ENCODE assay signal across 20 mouse cellular contexts in genomic region chr16:29192911-29193310, GRCm38 (mm10). TPM values are rescaled to one million over a fixed set of nuclear protein-coding genes. Genes with fewer than 3 reads are reported as not detected.
A peak's percentile ranks its signal among the peaks of the same experiment; 100 is the strongest.
DNase-seq lines count a peak whose midpoint lies in the region; ATAC-seq and TF ChIP-seq lines count a peak whose summit lies in the region.
"Had no signal": no experiment of that assay in that cellular context is flagged by ENCODE, and none has a peak within 500 bp of the region (broad histone marks: within the 10 kb centered on the region; RNA-seq: fewer than 3 reads in every experiment).

No protein-coding gene starts in this region.

- H3K27me3 ChIP-seq in forebrain, embryonic 13.5 days: no peaks in the 10 kb centered on the region
- no peaks in the 10 kb centered on the region; the same call in 1 of the 2 replicates for H3K27me3 ChIP-seq in forebrain, embryonic 10.5 days (ENCODE audit: poor library complexity, severe bottlenecking)
- no peaks in the 10 kb centered on the region for H3K27me3 ChIP-seq in midbrain, embryonic 15.5 days (replicated peaks)
- no peaks in the 10 kb centered on the region for H3K27me3 ChIP-seq in midbrain, embryonic 11.5 days (ENCODE audit: control insufficient read depth, insufficient read depth, low read length)
- no peaks in the 10 kb centered on the region for H3K27me3 ChIP-seq in hindbrain, postnatal 0 days (ENCODE audit: insufficient read depth, low read length)
- no peaks in the 10 kb centered on the region for H3K27me3 ChIP-seq in intestine, embryonic 16.5 days (replicated peaks; ENCODE audit: control insufficient read depth, insufficient read depth, low read length)
- H3K27me3 ChIP-seq in liver, embryonic 11.5 days (replicated peaks; ENCODE audit: control insufficient read depth, insufficient read depth, low read length): no peaks in the 10 kb centered on the region
- H3K27me3 ChIP-seq: intestine, embryonic 15.5 days; liver, embryonic 12.5 days had no signal

- ATAC-seq in forebrain, embryonic 13.5 days: 0 out of 2 replicates have a peak, but pooled peaks have one; percentile 13
- peak; percentile 61 for ATAC-seq in midbrain, embryonic 15.5 days (replicated peaks)
- ATAC-seq in midbrain, embryonic 11.5 days (ENCODE audit: low FRiP score): no peak
- ATAC-seq in hindbrain, postnatal 0 days: 0 out of 2 replicates have a peak, but pooled peaks have one; percentile 12
- ATAC-seq in intestine, embryonic 16.5 days: no peak
- no peak for ATAC-seq in liver, embryonic 11.5 days (replicated peaks; ENCODE audit: low FRiP score)
- ATAC-seq: intestine, embryonic 15.5 days; liver, embryonic 12.5 days had no signal

- no peak overlapping the region for H3K27ac ChIP-seq in forebrain, embryonic 13.5 days
- H3K27ac ChIP-seq in forebrain, embryonic 10.5 days: no peak overlapping the region
- H3K27ac ChIP-seq in midbrain, embryonic 15.5 days: no peak overlapping the region
- H3K27ac ChIP-seq in midbrain, embryonic 11.5 days (ENCODE audit: low read depth, low read length): no peak overlapping the region
- peak overlapping the region; percentile 15; the same call in 1 of the 2 replicates for H3K27ac ChIP-seq in hindbrain, postnatal 0 days
- H3K27ac ChIP-seq in intestine, embryonic 16.5 days (ENCODE audit: low read length): no peak overlapping the region
- no peak overlapping the region for H3K27ac ChIP-seq in liver, embryonic 11.5 days (ENCODE audit: low read depth, low read length)
- H3K27ac ChIP-seq: intestine, embryonic 15.5 days; kidney, embryonic 15.5 days; liver, embryonic 12.5 days; midbrain, embryonic 10.5 days had no signal

- WGBS in forebrain, embryonic 13.5 days: 30% methylated on average over 5 of the region's 5 CpGs
- WGBS in forebrain, embryonic 10.5 days: 38% methylated on average over 5 of the region's 5 CpGs
- 28% methylated on average over 5 of the region's 5 CpGs for WGBS in midbrain, embryonic 15.5 days
- WGBS in midbrain, embryonic 11.5 days: 43% methylated on average over 5 of the region's 5 CpGs
- WGBS in hindbrain, postnatal 0 days: 32% methylated on average over 5 of the region's 5 CpGs
- WGBS in intestine, embryonic 16.5 days: 56% methylated on average over 5 of the region's 5 CpGs
- WGBS in liver, embryonic 11.5 days: 23% methylated on average over 5 of the region's 5 CpGs

- no peaks in the 10 kb centered on the region for H3K4me1 ChIP-seq in forebrain, embryonic 13.5 days
- peaks cover 15% of the 10 kb centered on the region for H3K4me1 ChIP-seq in forebrain, embryonic 10.5 days
- no peaks in the 10 kb centered on the region for H3K4me1 ChIP-seq in midbrain, embryonic 15.5 days
- no peaks in the 10 kb centered on the region for H3K4me1 ChIP-seq in midbrain, embryonic 11.5 days (ENCODE audit: control insufficient read depth, insufficient read depth, low read length)
- H3K4me1 ChIP-seq in hindbrain, postnatal 0 days (ENCODE audit: insufficient read depth, low read length): 0 out of 2 replicates have a peak, but pooled peaks cover 8% of the 10 kb centered on the region
- H3K4me1 ChIP-seq in intestine, embryonic 16.5 days (ENCODE audit: control insufficient read depth, insufficient read depth, low read length): no peaks in the 10 kb centered on the region
- no peaks in the 10 kb centered on the region for H3K4me1 ChIP-seq in liver, embryonic 11.5 days (replicated peaks; ENCODE audit: control insufficient read depth, insufficient read depth, low read length)
- H3K4me1 ChIP-seq: intestine, embryonic 15.5 days; kidney, embryonic 15.5 days; liver, embryonic 12.5 days; midbrain, embryonic 10.5 days had no signal

- no peak for DNase-seq in forebrain, embryonic 10.5 days (ENCODE audit: extremely low spot score, low spot score)
- DNase-seq in midbrain, embryonic 11.5 days (ENCODE audit: low spot score, missing footprints): no peak
- peak; percentile 62 for DNase-seq in cerebellum, adult 8-10 months
- DNase-seq in hindbrain, postnatal 0 days (ENCODE audit: low spot score): peak; percentile 68
- DNase-seq in liver, embryonic 11.5 days (ENCODE audit: low spot score): no peak
- DNase-seq: adrenal gland, postnatal 14 days; gastrocnemius, postnatal 36 days; layer of hippocampus, postnatal 36 days; lung, embryonic 14.5 days; lung, postnatal 4 days; thymus, postnatal 4 days had no signal

- H3K9ac ChIP-seq in forebrain, embryonic 13.5 days: no peak overlapping the region
- no peak overlapping the region for H3K9ac ChIP-seq in midbrain, embryonic 15.5 days
- no peak overlapping the region for H3K9ac ChIP-seq in midbrain, embryonic 11.5 days (ENCODE audit: low read length)
- H3K9ac ChIP-seq in hindbrain, postnatal 0 days (replicated peaks; ENCODE audit: low read length): no peak overlapping the region
- no peak overlapping the region for H3K9ac ChIP-seq in intestine, embryonic 16.5 days (ENCODE audit: low read depth, low read length)
- H3K9ac ChIP-seq in liver, embryonic 11.5 days (ENCODE audit: low read depth, low read length): no peak overlapping the region
- H3K9ac ChIP-seq: intestine, embryonic 15.5 days; kidney, embryonic 15.5 days; liver, embryonic 12.5 days; lung, embryonic 14.5 days had no signal

- H3K9me3 ChIP-seq in forebrain, embryonic 13.5 days (replicated peaks): no peaks in the 10 kb centered on the region
- no peaks in the 10 kb centered on the region for H3K9me3 ChIP-seq in forebrain, embryonic 10.5 days
- H3K9me3 ChIP-seq in midbrain, embryonic 15.5 days: no peaks in the 10 kb centered on the region
- H3K9me3 ChIP-seq in midbrain, embryonic 11.5 days (ENCODE audit: control insufficient read depth, low read length): no peaks in the 10 kb centered on the region
- no peaks in the 10 kb centered on the region for H3K9me3 ChIP-seq in hindbrain, postnatal 0 days (ENCODE audit: low read length)
- H3K9me3 ChIP-seq in intestine, embryonic 16.5 days (ENCODE audit: control insufficient read depth, low read length): no peaks in the 10 kb centered on the region
- no peaks in the 10 kb centered on the region for H3K9me3 ChIP-seq in liver, embryonic 11.5 days (ENCODE audit: control insufficient read depth, low read length)
- H3K9me3 ChIP-seq: intestine, embryonic 15.5 days; kidney, embryonic 15.5 days; liver, embryonic 12.5 days; midbrain, embryonic 10.5 days had no signal

- H3K4me3 ChIP-seq in forebrain, embryonic 13.5 days: no peak overlapping the region
- no peak overlapping the region for H3K4me3 ChIP-seq in forebrain, embryonic 10.5 days
- no peak overlapping the region for H3K4me3 ChIP-seq in midbrain, embryonic 15.5 days
- no peak overlapping the region for H3K4me3 ChIP-seq in midbrain, embryonic 11.5 days (ENCODE audit: low read depth, low read length)
- H3K4me3 ChIP-seq in hindbrain, postnatal 0 days (ENCODE audit: low read length): no peak overlapping the region
- no peak overlapping the region for H3K4me3 ChIP-seq in intestine, embryonic 16.5 days (ENCODE audit: low read length)
- H3K4me3 ChIP-seq in liver, embryonic 11.5 days (ENCODE audit: low read depth, low read length): no peak overlapping the region
- H3K4me3 ChIP-seq: intestine, embryonic 15.5 days; kidney, embryonic 15.5 days; liver, embryonic 12.5 days; midbrain, embryonic 10.5 days had no signal

- TF ChIP-seq CTCF in hindbrain, postnatal 0 days (IDR thresholded peaks at IDR 0.05; ENCODE audit: low read depth): no peak

- H3K4me2 ChIP-seq in forebrain, embryonic 13.5 days: no peak overlapping the region
- no peak overlapping the region for H3K4me2 ChIP-seq in midbrain, embryonic 15.5 days
- H3K4me2 ChIP-seq in midbrain, embryonic 11.5 days: no peak overlapping the region
- H3K4me2 ChIP-seq in hindbrain, postnatal 0 days (ENCODE audit: low read depth, low read length): no peak overlapping the region
- no peak overlapping the region for H3K4me2 ChIP-seq in intestine, embryonic 16.5 days (ENCODE audit: low read depth, low read length)
- no peak overlapping the region for H3K4me2 ChIP-seq in liver, embryonic 11.5 days
- H3K4me2 ChIP-seq: heart, embryonic 11.5 days; intestine, embryonic 15.5 days; kidney, embryonic 15.5 days; liver, embryonic 12.5 days; lung, embryonic 14.5 days had no signal

- H3K36me3 ChIP-seq in forebrain, embryonic 13.5 days (ENCODE audit: poor library complexity, severe bottlenecking): no peaks in the 10 kb centered on the region
- H3K36me3 ChIP-seq in forebrain, embryonic 10.5 days (replicated peaks): no peaks in the 10 kb centered on the region
- no peaks in the 10 kb centered on the region for H3K36me3 ChIP-seq in midbrain, embryonic 15.5 days (replicated peaks)
- no peaks in the 10 kb centered on the region for H3K36me3 ChIP-seq in midbrain, embryonic 11.5 days (ENCODE audit: control insufficient read depth, insufficient read depth, low read length)
- no peaks in the 10 kb centered on the region for H3K36me3 ChIP-seq in hindbrain, postnatal 0 days (ENCODE audit: insufficient read depth, low read length)
- H3K36me3 ChIP-seq in intestine, embryonic 16.5 days (ENCODE audit: control insufficient read depth, insufficient read depth, low read length): no peaks in the 10 kb centered on the region
- H3K36me3 ChIP-seq in liver, embryonic 11.5 days (ENCODE audit: control insufficient read depth, insufficient read depth, low read length): no peaks in the 10 kb centered on the region
- H3K36me3 ChIP-seq: intestine, embryonic 15.5 days; kidney, embryonic 15.5 days; liver, embryonic 12.5 days; midbrain, embryonic 10.5 days had no signal

RNA-seq across cellular contexts. Expression of gene Hrasls, which starts 16.6 kb away (rescaled TPM):
- polyA plus RNA-seq in forebrain, embryonic 13.5 days (2015; fragmentation: Nextera tagmentation; extraction: Ambion mirVana): 1.8 and 2.1 TPM in 2 replicates
- 1.4 and 1.6 TPM in 2 replicates for polyA plus RNA-seq in forebrain, embryonic 10.5 days (2016; fragmentation: Nextera tagmentation; extraction: Ambion mirVana)
- 4.7 and 4.8 TPM in 2 replicates for polyA plus RNA-seq in midbrain, embryonic 15.5 days (2015; fragmentation: Nextera tagmentation; extraction: Ambion mirVana)
- polyA plus RNA-seq in midbrain, embryonic 11.5 days (2014; fragmentation: Nextera tagmentation; extraction: Ambion mirVana): 1.7 and 3.0 TPM in 2 replicates
- 11.1 and 23.4 TPM in 2 replicates for total RNA-seq in hindbrain, postnatal 0 days (2014; rRNA removed)
- polyA plus RNA-seq in hindbrain, postnatal 0 days (2015; fragmentation: Nextera tagmentation; extraction: Ambion mirVana): 8.0 and 8.7 TPM in 2 replicates
- polyA plus RNA-seq in intestine, embryonic 16.5 days (2015; fragmentation: Nextera tagmentation; extraction: Ambion mirVana): 0.22 and 0.28 TPM in 2 replicates
- 0.26 and 1.3 TPM in 2 replicates for polyA plus RNA-seq in liver, embryonic 11.5 days (2014; fragmentation: Nextera tagmentation; extraction: Ambion mirVana)
- total RNA-seq: MEL had no signal

Comparison
In these comparisons a context has a peak if more than half of its experiments do, and no peak if none do; other contexts are left out.
1. ATAC-seq: peak in forebrain, embryonic 13.5 days (single experiment), midbrain, embryonic 15.5 days (single experiment) and hindbrain, postnatal 0 days (single experiment); none in midbrain, embryonic 11.5 days (single experiment), intestine, embryonic 16.5 days (single experiment) and liver, embryonic 11.5 days (single experiment).
2. DNase-seq: peak in cerebellum, adult 8-10 months (single experiment) and hindbrain, postnatal 0 days (single experiment); none in forebrain, embryonic 10.5 days (single experiment), midbrain, embryonic 11.5 days (single experiment) and liver, embryonic 11.5 days (single experiment).